Mouse (Mus musculus) liver, embryonic 16.5 days (tissue): ENCODE data around the gene Hnrnpul1. TPM values are rescaled to one million over a fixed set of nuclear protein-coding genes. Genes with fewer than 3 reads are reported as not detected.

Source experiments
- ATAC-seq: fragments of 200-750 bp; cut with Nextera tagmentation; 2 replicates; pipeline ENCODE4 v1.8.0; 2017; ENCODE audit warnings: low read depth, mild to moderate bottlenecking, moderate number of reproducible peaks, moderate library complexity
- H3K27ac ChIP-seq: fragments of 300-500 bp; sonication (generic); 2 replicates; pipeline ENCODE4 v1.5.1; 2014; ENCODE audit warnings: mild to moderate bottlenecking, low read length
- H3K27me3 ChIP-seq: fragments of 300-500 bp; sonication (generic); 2 replicates; pipeline ENCODE4 v1.6.1; 2014; ENCODE audit warnings: low read depth, low read length, mixed read lengths; ENCODE audit not compliant: control insufficient read depth, insufficient read depth
- H3K36me3 ChIP-seq: fragments of 300-500 bp; sonication (generic); 2 replicates; pipeline ENCODE4 v1.6.1; 2014; ENCODE audit warnings: mild to moderate bottlenecking; ENCODE audit not compliant: control insufficient read depth, insufficient read depth
- H3K4me1 ChIP-seq: fragments of 300-500 bp; sonication (generic); 2 replicates; pipeline ENCODE4 v1.6.1; 2014; ENCODE audit warnings: low read depth, low read length, mixed read lengths; ENCODE audit not compliant: control insufficient read depth
- H3K4me2 ChIP-seq: fragments of 300-500 bp; sonication (generic); 2 replicates; pipeline ENCODE4 v1.6.1; 2014; ENCODE audit warnings: low read depth, low read length, mixed read lengths
- H3K4me3 ChIP-seq: fragments of 300-500 bp; sonication (generic); 2 replicates; pipeline ENCODE4 v1.5.1; 2014; ENCODE audit warnings: low read depth, mild to moderate bottlenecking, low read length
- H3K9ac ChIP-seq: fragments of 300-500 bp; sonication (generic); 2 replicates; pipeline ENCODE4 v1.6.1; 2014; ENCODE audit warnings: low read depth, low read length
- H3K9me3 ChIP-seq: fragments of 300-500 bp; sonication (generic); replicated peaks from 2 replicates; pipeline ENCODE4 v1.6.1; 2016; ENCODE audit warnings: low read length; ENCODE audit not compliant: control insufficient read depth
- WGBS: fragments of 180-500 bp; shearing (Covaris S2); extraction: QIAGEN DNeasy Blood & Tissue Kit; methylation state at CpG from one replicate; pipeline ENCODE4 v1.1.7; 2014; ENCODE audit not compliant: insufficient replicate concordance; 5-methylcytosine and 5-hydroxymethylcytosine counted together
- polyA plus RNA-seq: library from polyadenylated mRNA; unstranded; fragments of >200 nt; fragmentation: Nextera tagmentation; extraction: Ambion mirVana; gene quantifications from 2 replicates; pipeline ENCODE4 v1.2.1, GENCODE M21; 2015

Hnrnpul1 gene
- polyA plus RNA-seq, 1 experiment from 2014 or later = 24.8 TPM

- no peaks in the 10 kb centered on the region for H3K9me3 ChIP-seq
- H3K27me3 ChIP-seq = no peaks in the 10 kb centered on the region
- H3K9ac ChIP-seq = no peak overlapping the region
- no peaks in the 10 kb centered on the region for H3K36me3 ChIP-seq
- 72% methylated on average over 10 of the region's 10 CpGs for WGBS
- no peak overlapping the region for H3K4me3 ChIP-seq
- ATAC-seq = no peak
- H3K27ac ChIP-seq = no peak overlapping the region
- H3K4me2 ChIP-seq = no peak overlapping the region
- H3K4me1 ChIP-seq = peaks cover 2% of the 10 kb centered on the region; the same call in 1 of the 2 replicates
Measured at GRCm38 (mm10) chr7:25761354-25761753, 6.8 kb upstream of the Hnrnpul1 start.

- H3K4me1 ChIP-seq = peaks cover 19% of the 10 kb centered on the region
- under 1% methylated on average over 18 of the region's 18 CpGs for WGBS
- H3K9me3 ChIP-seq = no peaks in the 10 kb centered on the region
- H3K27ac ChIP-seq = peak overlapping the region; percentile 96
- peak overlapping the region; percentile 93 for H3K4me3 ChIP-seq
- peaks cover 3% of the 10 kb centered on the region; the same call in 1 of the 2 replicates for H3K36me3 ChIP-seq
- peak overlapping the region; percentile 61 for H3K9ac ChIP-seq
- no peaks in the 10 kb centered on the region for H3K27me3 ChIP-seq
- peak; percentile 8; the same call in 1 of the 2 replicates for ATAC-seq
- peak overlapping the region; percentile 83 for H3K4me2 ChIP-seq
Measured at GRCm38 (mm10) chr7:25756011-25756410, 1.5 kb upstream of the Hnrnpul1 start.

GRCm38 (mm10) chr7:25755468-25755833, 894 bp upstream of the Hnrnpul1 start:
- Histone ChIP-seq H3K9me3 (no peaks in the 10 kb centered on the region), H3K27ac (peak overlapping the region; percentile 96), H3K27me3 (no peaks in the 10 kb centered on the region), H3K4me1 (peaks cover 19% of the 10 kb centered on the region), H3K9ac (peak overlapping the region; percentile 61), H3K4me3 (peak overlapping the region; percentile 93), H3K36me3 (peaks cover 9% of the 10 kb centered on the region), H3K4me2 (peak overlapping the region; percentile 83)
- WGBS = under 1% methylated on average over 15 of the region's 15 CpGs
- ATAC-seq = peak; percentile 30

GRCm38 (mm10) chr7:25754439-25754737, 169 bp downstream of the Hnrnpul1 start:
- H3K4me1 ChIP-seq = peaks cover 19% of the 10 kb centered on the region
- peak overlapping the region; percentile 93 for H3K4me3 ChIP-seq
- peaks cover 18% of the 10 kb centered on the region for H3K36me3 ChIP-seq
- H3K9ac ChIP-seq = peak overlapping the region; percentile 99
- no peaks in the 10 kb centered on the region for H3K27me3 ChIP-seq
- no peaks in the 10 kb centered on the region for H3K9me3 ChIP-seq
- WGBS = 0% methylated on average over 30 of the region's 30 CpGs
- H3K27ac ChIP-seq = peak overlapping the region; percentile 96
- ATAC-seq = no peak
- peak overlapping the region; percentile 70; the same call in 1 of the 2 replicates for H3K4me2 ChIP-seq

- Histone ChIP-seq H3K4me2 (peak overlapping the region; percentile 70), H3K27ac (peak overlapping the region; percentile 96), H3K9me3 (no peaks in the 10 kb centered on the region), H3K36me3 (peaks cover 23% of the 10 kb centered on the region), H3K9ac (peak overlapping the region; percentile 99), H3K4me1 (peaks cover 19% of the 10 kb centered on the region), H3K4me3 (peak overlapping the region; percentile 93), H3K27me3 (no peaks in the 10 kb centered on the region)
- under 1% methylated on average over 44 of the region's 46 CpGs for WGBS
- no peak for ATAC-seq
Measured at GRCm38 (mm10) chr7:25753643-25754438, 716 bp downstream of the Hnrnpul1 start.

- Histone ChIP-seq H3K4me1 (peaks cover 19% of the 10 kb centered on the region), H3K36me3 (peaks cover 31% of the 10 kb centered on the region), H3K4me2 (peak overlapping the region; percentile 70), H3K4me3 (peak overlapping the region; percentile 93), H3K9ac (peak overlapping the region; percentile 99), H3K27me3 (no peaks in the 10 kb centered on the region), H3K27ac (peak overlapping the region; percentile 96; the same call in 1 of the 2 replicates), H3K9me3 (no peaks in the 10 kb centered on the region)
- ATAC-seq = no peak
Measured at GRCm38 (mm10) chr7:25753076-25753475, 1.5 kb downstream of the Hnrnpul1 start.

GRCm38 (mm10) chr7:25746844-25747243, 7.7 kb downstream of the Hnrnpul1 start:
- 63% methylated on average over 3 of the region's 3 CpGs for WGBS
- Histone ChIP-seq H3K36me3 (peaks cover 90% of the 10 kb centered on the region), H3K4me1 (peaks cover 1% of the 10 kb centered on the region), H3K4me2 (no peak overlapping the region), H3K9me3 (no peaks in the 10 kb centered on the region), H3K27ac (no peak overlapping the region), H3K9ac (no peak overlapping the region), H3K4me3 (no peak overlapping the region), H3K27me3 (no peaks in the 10 kb centered on the region)
- ATAC-seq = no peak

- Histone ChIP-seq H3K4me3 (no peak overlapping the region), H3K9ac (no peak overlapping the region), H3K4me1 (peaks cover 7% of the 10 kb centered on the region), H3K4me2 (no peak overlapping the region), H3K27ac (no peak overlapping the region), H3K9me3 (no peaks in the 10 kb centered on the region), H3K27me3 (no peaks in the 10 kb centered on the region), H3K36me3 (peaks cover 81% of the 10 kb centered on the region)
- 26% methylated on average over 3 of the region's 3 CpGs for WGBS
- peak; percentile 48 for ATAC-seq
Measured at GRCm38 (mm10) chr7:25738277-25738676, 16.3 kb downstream of the Hnrnpul1 start.

- Histone ChIP-seq H3K9ac (no peak overlapping the region), H3K4me2 (no peak overlapping the region), H3K9me3 (no peaks in the 10 kb centered on the region), H3K36me3 (peaks cover 81% of the 10 kb centered on the region), H3K27me3 (no peaks in the 10 kb centered on the region), H3K27ac (no peak overlapping the region), H3K4me3 (no peak overlapping the region), H3K4me1 (peaks cover 7% of the 10 kb centered on the region)
- WGBS = 86% methylated on average over 2 of the region's 2 CpGs
- no peak for ATAC-seq
Measured at GRCm38 (mm10) chr7:25736920-25737319, 17.6 kb downstream of the Hnrnpul1 start.
